Mouse (Mus musculus) CH12.LX (cell line): Measurements from ENCODE around the gene Kcnn4.

ENCODE experiments used
- CTCF ChIP-seq, 2 experiments: IDR thresholded peaks in 1 of 2; conservative IDR thresholded peaks in 1 of 2; 2 replicates each; pipeline ENCODE4 v1.5.1; 2011 to 2012; ENCODE audit warnings: low read depth in 2 of 2, low read length in 2 of 2, improper control_type of control experiment in 1 of 2, inconsistent platforms in 1 of 2, mild to moderate bottlenecking in 1 of 2, moderate library complexity in 1 of 2
- ZNF384 ChIP-seq: IDR thresholded peaks from 2 replicates; pipeline ENCODE4 v1.6.1; 2012; ENCODE audit warnings: low read depth, low read length, improper control_type of control experiment, inconsistent platforms

GRCm38 (mm10) chr7:24421648-24422047 is 51.6 kb downstream of the Kcnn4 start:
- TF ChIP-seq ZNF384 = no peak
- no peak for TF ChIP-seq CTCF (conservative IDR thresholded peaks at IDR 0.05 in 1 of 2, IDR thresholded peaks at IDR 0.05 in 1 of 2; ENCODE audit: low read depth in 2 of 2, low read length in 2 of 2)
